Mouse (Mus musculus): ENCODE results near the gene Mcf2l. TPM values are rescaled to one million over a fixed set of nuclear protein-coding genes. Genes with fewer than 3 reads are reported as not detected.

Mcf2l gene
- not detected for polyA plus RNA-seq (2014; fragmentation: Illumina TruSeq; extraction: RNeasy Lipid Tissue Mini Kit (QIAGEN cat#74804); ENCODE audit: low read depth, low replicate concordance)

DNA sequence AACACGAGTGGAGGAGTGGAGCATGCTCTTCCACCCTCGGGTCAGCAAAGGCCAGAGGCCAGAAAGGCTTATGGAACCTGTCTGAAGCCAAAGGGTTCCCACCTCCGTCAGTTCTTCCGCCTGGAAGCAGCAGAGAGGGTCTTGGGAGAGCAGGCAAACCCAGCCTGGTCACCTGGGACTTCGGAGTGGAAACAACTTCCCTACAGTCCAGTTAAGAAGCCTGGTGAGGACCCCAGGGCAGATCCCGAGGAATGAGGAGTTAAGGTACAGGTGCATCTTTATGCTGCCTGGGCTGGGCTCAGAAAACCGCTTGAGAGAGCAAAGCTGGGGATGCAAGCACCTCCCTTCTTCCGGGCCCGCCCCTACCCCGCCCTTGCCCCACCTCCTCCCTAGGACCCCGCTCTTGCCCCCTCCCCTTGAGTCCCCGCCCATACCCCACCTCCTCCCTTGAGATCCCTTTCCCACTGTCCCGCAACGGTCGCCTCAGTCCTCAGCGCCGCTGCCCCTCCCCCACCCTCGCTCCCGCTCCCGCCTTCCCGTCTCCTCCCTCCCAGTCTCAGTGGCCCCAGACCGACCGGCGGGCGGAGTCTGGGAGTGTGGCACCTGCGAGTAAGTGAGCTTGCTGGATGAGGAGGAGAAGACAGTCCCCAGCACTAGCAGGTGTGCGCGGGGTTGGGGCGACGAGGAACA, at the start of gene Mcf2l:
Mcf2l (plus strand) TSS at position 450 of the 690 bp plus-strand sequence.

DNA sequence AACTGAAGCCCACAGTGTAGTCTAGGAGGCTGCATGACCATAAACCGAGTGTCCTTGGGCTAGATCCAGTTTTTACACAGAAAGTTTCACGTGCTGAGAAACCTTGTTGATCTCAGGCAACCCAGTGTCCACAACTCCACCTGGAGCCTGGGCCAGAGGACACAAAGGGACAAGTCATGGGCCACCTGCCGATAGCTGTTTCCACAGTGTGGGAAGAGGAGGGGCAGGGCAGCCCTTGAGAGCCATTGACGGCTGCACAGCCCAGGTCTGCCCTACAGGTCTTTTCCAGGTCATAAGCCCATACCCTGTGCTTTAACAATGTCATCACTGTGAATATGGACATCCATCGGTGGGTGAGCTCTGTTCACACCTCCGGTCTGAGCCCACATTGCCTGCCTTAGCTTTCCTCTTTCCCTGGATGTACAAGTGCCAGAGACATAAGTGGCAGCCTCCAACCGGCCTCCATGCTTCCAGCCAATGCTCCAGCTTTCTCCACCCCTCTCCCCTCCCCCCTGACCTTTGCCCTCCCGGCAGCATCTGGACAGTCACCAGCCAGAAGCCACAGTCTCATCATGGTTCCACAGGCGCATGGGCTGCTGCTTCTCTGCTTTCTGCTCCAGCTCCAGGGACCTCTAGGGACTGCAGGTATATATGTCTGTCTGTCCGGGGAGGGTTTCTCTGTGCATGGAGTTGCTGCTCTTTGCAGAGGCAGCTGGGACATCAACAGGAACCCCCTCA, 152.1 kb downstream of the Mcf2l start, which contains the start of gene F7:
F7 (plus strand) TSS at position 548 of the 738 bp plus-strand sequence.

DNA sequence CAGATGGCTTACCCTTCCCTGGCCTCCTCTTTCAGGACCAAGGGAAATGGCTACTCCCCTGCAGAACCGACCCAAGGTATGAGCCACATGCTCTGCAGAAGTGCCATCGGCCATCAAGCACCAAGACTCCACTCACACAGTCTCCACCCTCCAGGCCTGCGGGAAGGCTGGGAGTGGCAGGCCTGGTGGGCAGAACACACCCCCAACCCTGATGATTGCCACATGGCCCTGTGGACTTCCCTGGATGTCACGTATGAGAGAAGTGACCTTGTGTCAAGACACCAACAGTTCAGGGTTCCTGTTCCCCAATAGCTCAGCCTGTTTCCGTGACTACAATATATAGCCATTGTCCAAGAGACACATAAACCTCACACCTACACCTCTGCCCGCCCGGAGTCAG, 163.4 kb downstream of the Mcf2l start, which contains the start of gene F10:
F10 (plus strand) TSS at position 294 of the 400 bp plus-strand sequence.

DNA sequence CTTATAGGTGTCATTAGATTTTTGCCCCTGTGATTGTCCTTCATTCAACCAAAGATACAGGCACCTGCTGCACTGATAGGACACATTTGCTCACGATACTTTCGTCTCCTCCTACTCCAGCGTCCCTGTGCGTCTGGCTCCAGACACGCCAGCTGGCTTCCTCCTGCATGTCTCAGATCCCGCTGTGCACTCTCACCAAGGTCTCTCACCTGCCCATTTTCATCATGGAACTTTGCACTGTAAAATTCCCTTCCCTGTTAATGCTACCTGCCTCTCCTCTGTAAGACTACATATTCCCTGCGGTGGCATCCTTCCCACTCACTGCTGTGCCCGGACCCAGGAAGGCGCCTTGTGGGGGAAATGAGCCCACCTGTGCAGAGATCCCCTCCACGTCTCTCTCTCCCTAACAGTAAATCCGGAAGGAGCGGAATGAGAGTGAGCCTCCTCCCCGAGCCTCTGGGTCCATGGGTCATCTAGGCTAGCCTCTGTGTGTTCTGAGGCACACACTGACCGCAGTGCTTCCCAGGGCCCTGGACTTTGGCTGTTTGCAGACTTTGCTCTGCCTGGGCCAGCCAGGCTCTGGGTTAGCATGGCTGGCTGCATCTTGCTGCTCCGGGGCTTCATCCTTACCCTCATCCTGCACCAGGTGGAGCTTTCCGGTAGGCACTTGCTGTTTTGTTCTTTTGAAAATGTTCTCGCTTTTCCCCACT, 187.0 kb downstream of the Mcf2l start, which contains the start of gene Proz:
Proz (plus strand) TSS at position 474 of the 710 bp plus-strand sequence.

Other genes with a start within 250 kb of the Mcf2l start
- 9.0 TPM for gene Tubgcp3, start 201.6 kb upstream of the Mcf2l start, polyA plus RNA-seq (2014; fragmentation: Illumina TruSeq; extraction: RNeasy Lipid Tissue Mini Kit (QIAGEN cat#74804); ENCODE audit: low read depth, low replicate concordance)
- 1.8 TPM for gene Atp11a, start 116.8 kb upstream of the Mcf2l start, polyA plus RNA-seq (2014; fragmentation: Illumina TruSeq; extraction: RNeasy Lipid Tissue Mini Kit (QIAGEN cat#74804); ENCODE audit: low read depth, low replicate concordance)
- gene F7, start 152.2 kb downstream of the Mcf2l start, polyA plus RNA-seq (2014; fragmentation: Illumina TruSeq; extraction: RNeasy Lipid Tissue Mini Kit (QIAGEN cat#74804); ENCODE audit: low read depth, low replicate concordance) = 28.6 TPM
- 257 TPM for gene F10, start 163.5 kb downstream of the Mcf2l start, polyA plus RNA-seq (2014; fragmentation: Illumina TruSeq; extraction: RNeasy Lipid Tissue Mini Kit (QIAGEN cat#74804); ENCODE audit: low read depth, low replicate concordance)
- 154 TPM for gene Proz, start 187.1 kb downstream of the Mcf2l start, polyA plus RNA-seq (2014; fragmentation: Illumina TruSeq; extraction: RNeasy Lipid Tissue Mini Kit (QIAGEN cat#74804); ENCODE audit: low read depth, low replicate concordance)
- gene Pcid2, start 231.7 kb downstream of the Mcf2l start, polyA plus RNA-seq (2014; fragmentation: Illumina TruSeq; extraction: RNeasy Lipid Tissue Mini Kit (QIAGEN cat#74804); ENCODE audit: low read depth, low replicate concordance) = 5.4 TPM
- gene Cul4a, start 231.8 kb downstream of the Mcf2l start, polyA plus RNA-seq (2014; fragmentation: Illumina TruSeq; extraction: RNeasy Lipid Tissue Mini Kit (QIAGEN cat#74804); ENCODE audit: low read depth, low replicate concordance) = 79.7 TPM

Measured in liver, adult 10 weeks (tissue).